Mouse (Mus musculus) left cerebral cortex, adult 2 months (tissue): Measurements from ENCODE around the gene Trak1. TPM values are rescaled to one million over a fixed set of nuclear protein-coding genes. Genes with fewer than 3 reads are reported as not detected.

Experiments
- DNase-seq, 2 experiments: peaks; one replicate each; pipeline ENCODE4 v3.0.0; 2021 to 2022; ENCODE audit warnings: low spot score in 2 of 2, mixed read lengths in 1 of 2; ENCODE audit errors: extremely low spot score in 1 of 2
- H3K27ac ChIP-seq: fragments of 200-600 bp; 2 replicates; pipeline ENCODE4 v1.8.1; 2022
- H3K4me3 ChIP-seq: fragments of 200-600 bp; 2 replicates; pipeline ENCODE4 v1.8.1; 2022
- CTCF ChIP-seq: fragments of 200-600 bp; IDR thresholded peaks from 2 replicates; pipeline ENCODE4 v1.8.1; 2022; ENCODE audit warnings: antibody characterized with exemption, mild to moderate bottlenecking, moderate library complexity
- intact Hi-C: fragments of 180-260 bp; cut with DNase I; formaldehyde crosslinking; loops from one replicate; pipeline ENCODE4 v1.15.1; 2025
- total RNA-seq, 2 experiments: library from RNA; stranded (reverse); gene quantifications; 2 replicates each; pipeline ENCODE4 v1.2.3; 2021

The Trak1 gene
- total RNA-seq, 2 experiments from 2014 or later: 247 to 298 TPM

GRCm38 (mm10) chr9:121352726-121353125 lies 55.4 kb downstream of the Trak1 start:
- no peak for DNase-seq
- no peak overlapping the region for H3K4me3 ChIP-seq
- TF ChIP-seq CTCF: no peak
- intact Hi-C loops: loop anchor here (5.0 kb wide), 1 partner anchor 55 kb away; the partner anchor contains the start of gene Trak1
- peak overlapping the region; percentile 41; the same call in 1 of the 2 replicates for H3K27ac ChIP-seq

DNA sequence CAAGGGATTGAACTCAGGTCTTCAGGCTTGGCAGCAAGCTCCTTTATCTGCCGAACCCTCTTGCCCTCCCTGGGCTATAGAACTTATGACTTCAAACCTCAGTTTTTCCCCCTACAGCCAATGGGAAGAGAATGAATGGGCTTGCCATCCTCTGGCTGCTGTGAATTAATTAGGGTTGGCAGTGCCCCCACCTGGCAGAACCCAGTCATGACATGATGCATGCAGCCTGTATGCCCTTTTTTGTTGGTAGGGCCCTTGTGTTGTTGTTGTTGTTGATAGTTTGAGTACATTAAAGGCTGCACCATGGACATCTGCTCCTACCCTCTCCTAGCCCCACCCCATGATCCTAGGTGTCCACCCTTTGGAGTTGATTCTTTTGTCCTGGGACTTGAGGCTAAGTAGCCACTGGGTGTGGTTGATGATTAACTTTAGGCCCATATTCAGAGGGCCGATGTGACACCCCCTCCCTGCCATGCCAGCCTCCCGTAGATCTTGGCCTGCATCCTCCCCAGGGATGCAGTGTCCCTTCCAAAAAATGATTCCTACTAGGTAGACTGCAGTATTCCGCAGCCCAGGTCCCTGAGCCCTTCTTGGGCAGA lies 57.6 kb downstream of the Trak1 start:
- TF ChIP-seq CTCF: peak; percentile 60
- Histone ChIP-seq H3K27ac (peak overlapping the region; percentile 95), H3K4me3 (no peak overlapping the region)
- DNase-seq: no peak
- intact Hi-C loops: loop anchor here (2.0 to 5.0 kb wide), 2 partner anchors 16 to 58 kb away; partner anchors contain the start of gene Trak1

DNA sequence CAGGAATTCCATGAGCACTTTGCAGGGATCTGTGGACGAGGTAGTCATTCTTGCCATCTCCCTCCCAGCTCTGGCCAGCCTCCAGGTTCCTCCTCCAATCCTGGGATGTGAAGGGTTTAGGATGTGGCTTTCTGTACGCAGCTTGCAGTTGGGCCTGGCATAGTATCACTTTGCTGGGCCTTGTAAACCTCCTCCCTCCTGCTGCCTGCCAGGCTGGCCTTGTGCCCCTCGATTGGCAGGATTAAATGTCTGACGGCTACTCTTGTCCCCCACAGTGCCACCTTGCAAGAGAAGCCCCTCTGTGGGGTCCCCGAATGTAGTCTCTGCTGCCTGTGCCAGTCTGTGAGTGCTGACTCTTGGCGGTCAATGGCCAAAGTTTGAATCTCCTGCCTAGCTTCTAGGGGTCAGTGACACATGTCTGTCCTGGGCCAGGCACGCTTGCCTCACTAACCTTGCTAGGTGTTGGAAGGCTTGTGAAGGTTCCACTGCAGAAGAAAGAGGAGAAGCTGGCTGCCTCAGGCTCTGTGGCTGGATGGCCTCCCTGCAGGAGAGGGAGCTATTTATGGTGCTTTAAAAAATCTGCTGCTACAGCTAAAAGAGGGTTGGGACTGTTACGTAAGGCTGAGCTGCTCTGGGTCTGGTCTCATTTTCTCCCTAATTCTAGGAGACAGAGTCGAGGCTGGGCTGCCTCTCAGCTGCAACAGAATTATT lies 58.3 kb downstream of the Trak1 start:
- DNase-seq: peak; percentile 68 to 69
- Histone ChIP-seq H3K4me3 (peak overlapping the region; percentile 5; the same call in 1 of the 2 replicates), H3K27ac (peak overlapping the region; percentile 95)
- intact Hi-C loops: loop anchor here (2.0 kb wide), 1 partner anchor 15 kb away; no protein-coding TSS in a partner anchor
- TF ChIP-seq CTCF: no peak; the same call in none of the 2 replicates

- H3K4me3 ChIP-seq: no peak overlapping the region
- no peak for DNase-seq
- intact Hi-C loops: no loop called here
- peak overlapping the region; percentile 95; the same call in 1 of the 2 replicates for H3K27ac ChIP-seq
- no peak for TF ChIP-seq CTCF
Measured at GRCm38 (mm10) chr9:121357102-121357501, 59.8 kb downstream of the Trak1 start.

- H3K27ac ChIP-seq: peak overlapping the region; percentile 69
- intact Hi-C loops: no loop called here
Measured at GRCm38 (mm10) chr9:121357582-121358275, 60.4 kb downstream of the Trak1 start.

DNA sequence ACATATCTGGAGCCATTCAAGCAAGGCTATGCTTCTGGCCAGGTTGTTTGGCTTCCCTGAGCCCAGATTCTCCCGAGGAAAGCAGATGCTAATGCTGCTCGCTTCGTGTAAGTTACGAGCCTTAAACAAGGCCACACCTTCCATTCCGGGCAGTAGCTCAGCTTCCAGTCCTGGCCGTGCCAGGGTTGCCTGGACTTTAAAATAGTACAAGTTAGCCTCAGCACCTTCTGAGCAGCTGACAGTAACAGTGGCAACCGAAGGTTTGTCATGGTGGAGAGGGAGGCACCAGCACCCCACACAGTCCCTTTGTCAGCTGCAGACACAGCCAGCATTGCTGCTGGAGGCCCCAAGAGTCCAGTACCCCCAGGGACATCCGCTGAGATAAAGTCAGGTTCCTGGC lies 61.1 kb downstream of the Trak1 start:
- DNase-seq: no peak
- Histone ChIP-seq H3K27ac (peak overlapping the region; percentile 69), H3K4me3 (no peak overlapping the region)
- intact Hi-C loops: no loop called here
- no peak for TF ChIP-seq CTCF

More at GRCm38 (mm10) chr9:121357582-121358275, 60.4 kb downstream of the Trak1 start:
- no peak overlapping the region for H3K4me3 ChIP-seq
- DNase-seq: no peak
- TF ChIP-seq CTCF: no peak

DNA sequence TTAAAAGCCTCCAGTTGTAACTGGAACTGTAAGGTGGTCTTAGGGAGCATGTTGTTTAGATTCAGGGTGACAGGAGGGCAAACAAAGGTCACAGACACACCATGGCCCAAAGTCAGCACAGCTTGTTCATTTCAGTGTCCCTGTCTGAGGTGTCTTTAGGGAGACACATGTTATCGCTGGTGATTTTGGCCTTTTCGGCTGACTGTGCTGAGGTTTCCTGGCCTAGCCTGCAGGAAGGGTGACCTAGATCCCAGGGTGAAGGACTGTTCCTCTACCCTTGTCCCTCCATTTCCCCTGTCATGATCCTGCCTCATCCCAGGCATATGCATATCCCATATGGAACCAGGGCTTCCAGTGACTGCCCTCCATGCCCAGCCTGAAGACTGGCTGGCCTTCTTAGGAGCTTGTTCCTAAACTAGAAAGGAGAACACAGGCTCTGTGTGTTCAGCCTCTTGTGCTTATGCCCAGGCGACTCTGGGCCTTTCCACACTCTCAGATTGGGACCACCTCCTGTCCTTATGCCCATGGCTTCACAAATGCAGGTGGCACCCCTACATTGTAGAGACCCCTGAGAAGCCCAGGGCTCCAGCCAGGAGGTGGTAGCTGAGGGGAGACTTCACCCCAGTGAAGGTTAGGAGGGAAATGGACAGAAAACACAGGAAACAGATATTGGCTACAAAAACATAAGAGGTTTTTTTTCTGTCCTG lies 62.1 kb downstream of the Trak1 start:
- no peak for TF ChIP-seq CTCF
- no peak for DNase-seq
- intact Hi-C loops: no loop called here
- peak overlapping the region; percentile 78 for H3K27ac ChIP-seq
- H3K4me3 ChIP-seq: no peak overlapping the region

- no peak overlapping the region; the same call in 1 of the 2 replicates for H3K4me3 ChIP-seq
- H3K27ac ChIP-seq: peak overlapping the region; percentile 85
- peak; percentile 47 to 53 for DNase-seq
- intact Hi-C loops: no loop called here
- TF ChIP-seq CTCF: no peak
Measured at GRCm38 (mm10) chr9:121360327-121360954, 63.1 kb downstream of the Trak1 start.

GRCm38 (mm10) chr9:121361010-121361409 lies 63.7 kb downstream of the Trak1 start:
- DNase-seq: no peak
- Histone ChIP-seq H3K4me3 (no peak overlapping the region; the same call in 1 of the 2 replicates), H3K27ac (peak overlapping the region; percentile 85)
- no peak for TF ChIP-seq CTCF
- intact Hi-C loops: no loop called here

DNA sequence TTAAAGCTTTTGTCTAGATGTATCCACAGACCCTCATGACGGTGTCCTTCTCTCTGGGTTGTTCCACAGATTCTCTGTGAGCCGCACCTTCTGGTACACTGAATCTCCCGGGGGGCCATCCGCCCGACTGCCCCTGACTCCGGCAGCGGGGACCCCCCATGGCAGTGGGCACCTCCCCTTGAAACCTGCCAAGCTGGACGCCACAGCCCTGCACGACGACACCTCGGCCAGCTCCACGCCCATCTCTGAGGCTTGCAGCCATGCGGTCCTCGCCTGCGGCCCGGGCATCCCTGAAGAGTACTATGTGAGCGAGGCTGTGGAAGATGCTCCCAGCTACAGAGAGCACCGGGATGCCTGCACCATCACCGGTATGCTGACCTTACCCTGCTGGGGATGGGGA lies 66.6 kb downstream of the Trak1 start:
- no peak for DNase-seq
- Histone ChIP-seq H3K27ac (no peak overlapping the region), H3K4me3 (no peak overlapping the region)
- intact Hi-C loops: no loop called here
- TF ChIP-seq CTCF: no peak
